Mouse (Mus musculus) CH12.LX (cell line): ENCODE data around the gene Kalrn. TPM values are rescaled to one million over a fixed set of nuclear protein-coding genes. Genes with fewer than 3 reads are reported as not detected.
A peak's percentile ranks its signal among the peaks of the same experiment; 100 is the strongest.

Source experiments
- DNase-seq: peaks from one replicate; pipeline ENCODE4 v3.0.0-alpha.2; 2013; ENCODE audit errors: extremely low read depth
- H3K27ac ChIP-seq: 2 replicates; pipeline ENCODE4 v1.5.1; 2012; ENCODE audit warnings: low read depth, mild to moderate bottlenecking, control low read depth, moderate library complexity; ENCODE audit not compliant: insufficient read depth
- H3K27me3 ChIP-seq: replicated peaks from 2 replicates; pipeline ENCODE3; 2012; ENCODE audit warnings: inconsistent platforms
- H3K36me3 ChIP-seq, 2 experiments: replicated peaks in 1 of 2; 2 replicates each; pipeline versions ENCODE3 to v1.6.1; 2012; ENCODE audit warnings: inconsistent platforms in 1 of 2, low read length in 1 of 2, mild to moderate bottlenecking in 1 of 2, mixed read lengths in 1 of 2, moderate library complexity in 1 of 2; ENCODE audit not compliant: control insufficient read depth in 1 of 2, insufficient read depth in 1 of 2
- H3K4me1 ChIP-seq, 2 experiments: 2 replicates each; pipeline ENCODE4 v1.6.1; 2012; ENCODE audit warnings: inconsistent platforms in 1 of 2, moderate library complexity in 1 of 2; ENCODE audit not compliant: insufficient read depth in 2 of 2, control insufficient read depth in 1 of 2
- H3K4me2 ChIP-seq: 2 replicates; pipeline ENCODE4 v1.6.1; 2012; ENCODE audit warnings: low read depth, mild to moderate bottlenecking, control low read depth; ENCODE audit not compliant: poor library complexity, insufficient read depth, severe bottlenecking
- H3K4me3 ChIP-seq, 3 experiments: fragments of 150-350 bp in 1 of 3; sonication (generic) in 1 of 3; replicated peaks in 1 of 3; 2 replicates each; pipeline versions ENCODE3 to v1.5.1; 2011 to 2012; ENCODE audit warnings: low read depth in 2 of 3, low read length in 2 of 3, mild to moderate bottlenecking in 2 of 3, moderate library complexity in 2 of 3, control low read depth in 1 of 3, improper control_type of control experiment in 1 of 3, inconsistent platforms in 1 of 3, mixed read lengths in 1 of 3; ENCODE audit not compliant: poor library complexity in 1 of 3
- H3K79me2 ChIP-seq: replicated peaks from 2 replicates; pipeline ENCODE4 v1.6.1; 2012; ENCODE audit warnings: mild to moderate bottlenecking, moderate library complexity; ENCODE audit not compliant: control insufficient read depth, poor library complexity, insufficient read depth, severe bottlenecking; ENCODE audit errors: extremely low read depth
- H3K9ac ChIP-seq: 2 replicates; pipeline ENCODE4 v1.6.1; 2012; ENCODE audit warnings: low read depth, mild to moderate bottlenecking, control low read depth, moderate library complexity; ENCODE audit not compliant: insufficient read depth
- H3K9me3 ChIP-seq: replicated peaks from 2 replicates; pipeline ENCODE3; 2012; ENCODE audit warnings: low read length, inconsistent platforms, mixed read lengths
- BHLHE40 ChIP-seq: IDR thresholded peaks from 2 replicates; pipeline ENCODE4 v1.6.1; 2011; ENCODE audit warnings: mild to moderate bottlenecking, low read depth, low read length, improper control_type of control experiment
- CTCF ChIP-seq, 2 experiments: IDR thresholded peaks in 1 of 2; conservative IDR thresholded peaks in 1 of 2; 2 replicates each; pipeline ENCODE4 v1.5.1; 2011 to 2012; ENCODE audit warnings: low read depth in 2 of 2, low read length in 2 of 2, improper control_type of control experiment in 1 of 2, inconsistent platforms in 1 of 2, mild to moderate bottlenecking in 1 of 2, moderate library complexity in 1 of 2
- E2F4 ChIP-seq: IDR thresholded peaks from 2 replicates; pipeline ENCODE4 v1.6.1; 2011; ENCODE audit warnings: low read depth, low read length, improper control_type of control experiment; ENCODE audit not compliant: insufficient replicate concordance
- ETS1 ChIP-seq: conservative IDR thresholded peaks from 2 replicates; pipeline ENCODE4 v1.6.1; 2012; ENCODE audit warnings: low read depth, mild to moderate bottlenecking, inconsistent platforms, low read length, improper control_type of control experiment, moderate library complexity
- GABPA ChIP-seq: IDR thresholded peaks from 2 replicates; pipeline ENCODE4 v1.6.1; 2012; ENCODE audit warnings: low read depth, low read length, improper control_type of control experiment, inconsistent platforms; ENCODE audit not compliant: insufficient replicate concordance
- IRF4 ChIP-seq: IDR thresholded peaks from 2 replicates; pipeline ENCODE4 v1.6.1; 2014; ENCODE audit warnings: low read depth, mild to moderate bottlenecking, inconsistent platforms, low read length, improper control_type of control experiment
- JUN ChIP-seq: IDR thresholded peaks from 2 replicates; pipeline ENCODE4 v1.6.1; 2011; ENCODE audit warnings: low read depth, mild to moderate bottlenecking, low read length, improper control_type of control experiment, moderate library complexity; ENCODE audit not compliant: insufficient read depth
- KAT2A ChIP-seq: IDR thresholded peaks from 2 replicates; pipeline ENCODE4 v1.6.1; 2012; ENCODE audit warnings: low read length, improper control_type of control experiment, inconsistent platforms; ENCODE audit not compliant: insufficient replicate concordance
- MAX ChIP-seq: IDR thresholded peaks from 2 replicates; pipeline ENCODE4 v1.6.1; 2011; ENCODE audit warnings: low read length, improper control_type of control experiment
- MXI1 ChIP-seq: IDR thresholded peaks from 2 replicates; pipeline ENCODE4 v1.6.1; 2011; ENCODE audit warnings: mild to moderate bottlenecking, low read depth, low read length, improper control_type of control experiment
- NELFE ChIP-seq: IDR thresholded peaks from 2 replicates; pipeline ENCODE4 v1.6.1; 2011; ENCODE audit warnings: low read depth, low read length, improper control_type of control experiment
- UBTF ChIP-seq: IDR thresholded peaks from 2 replicates; pipeline ENCODE4 v1.6.1; 2012; ENCODE audit warnings: low read depth, mild to moderate bottlenecking, inconsistent platforms, low read length, improper control_type of control experiment, moderate library complexity
- ZMIZ1 ChIP-seq: IDR thresholded peaks from 2 replicates; pipeline ENCODE4 v1.6.1; 2012; ENCODE audit warnings: low read depth, mild to moderate bottlenecking, inconsistent platforms, low read length, improper control_type of control experiment
- dilution Hi-C: fragments of 300-500 bp; cut with MboI; formaldehyde crosslinking; loops from 2 replicates; pipeline ENCODE4 v1.14.3; 2020; ENCODE audit warnings: low sequenced_read_pairs; ENCODE audit not compliant: extremely low pct_unique_long_range_greater_than_20kb, extremely low pct_ligation_motif_present
- in situ Hi-C: fragments of 300-500 bp; cut with MboI; formaldehyde crosslinking; loops from 3 replicates; pipeline ENCODE4 v1.14.3; 2019; ENCODE audit warnings: low sequenced_read_pairs, low pct_ligation_motif_present, low pct_unique_long_range_greater_than_20kb, mixed read lengths
- polyA plus RNA-seq: library from polyadenylated mRNA; unstranded; fragments of >175 nt; gene quantifications from 2 replicates; pipeline ENCODE4 v1.2.1, GENCODE M21; 2012; ENCODE audit warnings: low read depth; ENCODE audit not compliant: insufficient read length
- total RNA-seq, 2 experiments: library from RNA; depleted of rRNA; stranded (reverse); fragments of 300-350 nt in 1 of 2; fragments of >200 nt in 1 of 2; gene quantifications; 2 replicates each; pipeline ENCODE4 v1.2.3; 2012 to 2014

The Kalrn gene
- total and polyA plus RNA-seq, 3 experiments: 0.08 to 0.09 TPM; not detected in 1

DNA sequence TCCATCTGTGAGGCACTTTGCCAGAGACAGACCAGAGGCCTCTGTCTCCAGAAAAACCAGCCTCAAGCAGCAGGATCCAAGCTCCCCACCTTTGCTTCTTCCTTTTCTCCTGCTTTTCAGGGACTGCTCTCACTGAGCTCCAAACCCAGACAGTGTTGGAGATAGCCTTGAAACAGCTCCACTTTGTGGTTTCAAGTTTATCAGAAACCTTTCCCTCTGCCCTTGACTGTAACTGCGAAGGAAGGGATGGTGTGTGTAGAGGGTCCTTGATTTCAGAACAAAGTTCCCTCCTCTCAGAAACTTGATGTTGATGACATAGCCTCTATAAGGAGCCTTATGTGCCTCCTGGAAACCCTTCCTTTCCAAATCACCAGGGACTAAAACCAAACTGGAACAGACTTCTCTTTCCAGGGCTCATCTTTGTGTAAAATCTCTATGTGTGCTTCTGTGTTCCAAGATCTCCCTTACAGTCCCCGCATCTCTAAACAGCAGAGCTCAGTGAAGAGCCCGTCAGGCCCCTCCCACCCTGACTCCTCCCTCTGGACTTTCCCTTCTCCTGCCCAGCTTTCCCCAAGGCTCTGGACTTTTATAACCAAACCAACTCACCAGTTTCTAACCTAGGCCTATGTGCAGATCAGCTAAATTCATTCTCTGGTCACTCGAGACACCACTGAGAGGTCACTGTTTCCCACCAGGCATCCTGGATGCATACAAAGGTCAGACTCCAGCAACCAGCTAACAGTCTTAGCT, 415.8 kb downstream of the Kalrn start:
- peaks cover 47% of the 10 kb centered on the region for H3K27me3 ChIP-seq
- H3K79me2 ChIP-seq: no peaks in the 10 kb centered on the region
- H3K4me2 ChIP-seq: no peak overlapping the region
- dilution Hi-C loops (no loop called here), in situ Hi-C loops (no loop called here)
- no peaks in the 10 kb centered on the region for H3K9me3 ChIP-seq
- H3K9ac ChIP-seq: no peak overlapping the region
- H3K4me1 ChIP-seq: peaks cover 5 to 18% of the 10 kb centered on the region in 2 experiments; a peak in 3 of 4 replicates
- peak; percentile 20 for DNase-seq
- H3K4me3 ChIP-seq: no peak overlapping the region
- H3K27ac ChIP-seq: no peak overlapping the region
- TF ChIP-seq JUN (no peak), CTCF (conservative IDR thresholded peaks at IDR 0.05 in 1 of 2, IDR thresholded peaks at IDR 0.05 in 1 of 2; ENCODE audit: low read depth in 2 of 2, low read length in 2 of 2) (no peak), ETS1 (no peak)
- TF ChIP-seq, all 38 proteins: peak for 0
- no peaks in the 10 kb centered on the region for H3K36me3 ChIP-seq

DNA sequence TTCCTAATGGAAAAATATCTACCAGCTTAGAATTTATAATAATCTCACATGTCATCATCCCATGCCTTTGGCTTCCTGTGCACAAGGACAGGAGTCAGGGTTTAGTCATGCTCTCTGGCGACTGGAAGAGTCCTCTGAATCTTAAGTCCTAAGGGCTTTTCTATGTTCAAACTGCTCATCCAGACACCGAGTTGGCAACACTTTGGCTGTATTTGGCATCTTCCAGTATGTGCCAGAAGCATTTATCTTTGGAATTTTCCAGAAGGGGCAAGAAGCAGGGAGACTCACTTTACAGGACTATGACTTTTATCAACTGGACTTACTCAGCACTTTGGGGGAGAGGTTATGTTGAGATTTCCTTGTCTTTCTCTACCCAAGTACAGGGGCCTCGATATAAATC, 417.6 kb downstream of the Kalrn start:
- no peak for DNase-seq
- Histone ChIP-seq H3K4me3 (no peak overlapping the region), H3K9ac (no peak overlapping the region), H3K79me2 (no peaks in the 10 kb centered on the region), H3K27me3 (peaks cover 49% of the 10 kb centered on the region), H3K4me2 (no peak overlapping the region), H3K9me3 (no peaks in the 10 kb centered on the region), H3K4me1 (peaks cover 5 to 18% of the 10 kb centered on the region in 2 experiments; a peak in 3 of 4 replicates), H3K36me3 (no peaks in the 10 kb centered on the region), H3K27ac (no peak overlapping the region)
- dilution Hi-C loops: no loop called here
- in situ Hi-C loops: no loop called here
- no peak for TF ChIP-seq KAT2A
- no peak for TF ChIP-seq MXI1
- no peak for TF ChIP-seq UBTF
- no peak for TF ChIP-seq MAX
- TF ChIP-seq NELFE: no peak
- TF ChIP-seq BHLHE40: no peak
- TF ChIP-seq ETS1: no peak
- TF ChIP-seq GABPA: no peak
- TF ChIP-seq ZMIZ1: no peak
- no peak for TF ChIP-seq IRF4
- no peak for TF ChIP-seq E2F4
